8 mouse cellular contexts compared by ENCODE assay signal in genomic region chr5:115327610-115328548, GRCm38 (mm10). TPM values are rescaled to one million over a fixed set of nuclear protein-coding genes. Genes with fewer than 3 reads are reported as not detected.
DNase-seq lines count a peak whose midpoint lies in the region; ATAC-seq and TF ChIP-seq lines count a peak whose summit lies in the region.

No protein-coding gene starts in this region.

- H3K4me1 ChIP-seq in E14TG2a.4 (replicated peaks; ENCODE audit: low read depth, low read length) = peaks cover 55% of the 10 kb centered on the region

- no peak for TF ChIP-seq CTCF in E14TG2a.4 (conservative IDR thresholded peaks at IDR 0.05; ENCODE audit: low read length)

- ATAC-seq in granulocyte monocyte progenitor cell, adult 5-6 weeks (replicated peaks; ENCODE audit: poor library complexity, severe bottlenecking) = 0 out of 2 replicates have a peak, but pooled peaks have one; percentile 26
- peak; percentile 14 for ATAC-seq in megakaryocyte, adult 5-6 weeks (ENCODE audit: poor library complexity, severe bottlenecking)

- H3K36me3 ChIP-seq in E14TG2a.4 (ENCODE audit: insufficient read depth, low read length) = peaks cover 44% of the 10 kb centered on the region

- H3K27me3 ChIP-seq in E14TG2a.4 (ENCODE audit: insufficient read depth, low read length) = peaks cover 4% of the 10 kb centered on the region; the same call in 1 of the 2 replicates

- peak; percentile 47 for DNase-seq in 3T3-L1 (ENCODE audit: low read depth, low spot score)
- DNase-seq in cerebellum, postnatal 14 days = peak; percentile 51 to 67
- DNase-seq in kidney, postnatal 25 days = peak; percentile 22 to 48
- DNase-seq in spleen, postnatal 36 days (ENCODE audit: low spot score in 2 of 2) = peak; percentile 25 to 39
- DNase-seq in ovary, adult 18-20 months (ENCODE audit: low spot score) = no peak

- H3K4me3 ChIP-seq in E14TG2a.4 (replicated peaks; ENCODE audit: low read length) = peak overlapping the region; percentile 91

- no peaks in the 10 kb centered on the region for H3K9me3 ChIP-seq in E14TG2a.4 (ENCODE audit: low read length)

RNA-seq across cellular contexts. Expression of gene Srsf9, which starts 0.9 kb away (rescaled TPM):
- total RNA-seq in granulocyte monocyte progenitor cell, adult 5-6 weeks (2014; fragmentation: Nextera tagmentation) = 75.1 and 80.7 TPM in 2 replicates
- total RNA-seq in granulocyte monocyte progenitor cell, adult 5-6 weeks (2017) = 75.0 and 91.4 TPM in 2 replicates
- total RNA-seq in megakaryocyte, adult 5-6 weeks (2015) = 79.1 and 98.4 TPM in 2 replicates
- total RNA-seq in megakaryocyte, adult 5-6 weeks (2017) = 126 and 130 TPM in 2 replicates

RNA-seq across cellular contexts. Expression of gene Gatc, which starts 13.1 kb away (rescaled TPM):
- total RNA-seq in granulocyte monocyte progenitor cell, adult 5-6 weeks (2014; fragmentation: Nextera tagmentation) = 48.0 and 50.2 TPM in 2 replicates
- total RNA-seq in granulocyte monocyte progenitor cell, adult 5-6 weeks (2017) = 12.1 and 15.3 TPM in 2 replicates
- total RNA-seq in megakaryocyte, adult 5-6 weeks (2015) = 66.3 and 69.0 TPM in 2 replicates
- 15.1 and 16.8 TPM in 2 replicates for total RNA-seq in megakaryocyte, adult 5-6 weeks (2017)

RNA-seq across cellular contexts. Expression of gene Triap1, which starts 13.1 kb away (rescaled TPM):
- total RNA-seq in granulocyte monocyte progenitor cell, adult 5-6 weeks (2014; fragmentation: Nextera tagmentation) = 33.7 and 37.2 TPM in 2 replicates
- 15.6 and 24.0 TPM in 2 replicates for total RNA-seq in granulocyte monocyte progenitor cell, adult 5-6 weeks (2017)
- total RNA-seq in megakaryocyte, adult 5-6 weeks (2015) = 41.0 and 52.0 TPM in 2 replicates
- 15.9 and 18.8 TPM in 2 replicates for total RNA-seq in megakaryocyte, adult 5-6 weeks (2017)

RNA-seq across cellular contexts. Expression of gene Cox6a1, which starts 20.9 kb away (rescaled TPM):
- total RNA-seq in granulocyte monocyte progenitor cell, adult 5-6 weeks (2014; fragmentation: Nextera tagmentation) = 446 and 566 TPM in 2 replicates
- total RNA-seq in granulocyte monocyte progenitor cell, adult 5-6 weeks (2017) = 56.7 and 64.4 TPM in 2 replicates
- 321 and 340 TPM in 2 replicates for total RNA-seq in megakaryocyte, adult 5-6 weeks (2015)
- 78.5 and 107 TPM in 2 replicates for total RNA-seq in megakaryocyte, adult 5-6 weeks (2017)

RNA-seq across cellular contexts. Expression of gene Dynll1, which starts 27.1 kb away (rescaled TPM):
- 491 and 531 TPM in 2 replicates for total RNA-seq in granulocyte monocyte progenitor cell, adult 5-6 weeks (2014; fragmentation: Nextera tagmentation)
- 298 and 379 TPM in 2 replicates for total RNA-seq in granulocyte monocyte progenitor cell, adult 5-6 weeks (2017)
- 646 and 659 TPM in 2 replicates for total RNA-seq in megakaryocyte, adult 5-6 weeks (2015)
- 318 and 344 TPM in 2 replicates for total RNA-seq in megakaryocyte, adult 5-6 weeks (2017)
